In the genomic region with DNA sequence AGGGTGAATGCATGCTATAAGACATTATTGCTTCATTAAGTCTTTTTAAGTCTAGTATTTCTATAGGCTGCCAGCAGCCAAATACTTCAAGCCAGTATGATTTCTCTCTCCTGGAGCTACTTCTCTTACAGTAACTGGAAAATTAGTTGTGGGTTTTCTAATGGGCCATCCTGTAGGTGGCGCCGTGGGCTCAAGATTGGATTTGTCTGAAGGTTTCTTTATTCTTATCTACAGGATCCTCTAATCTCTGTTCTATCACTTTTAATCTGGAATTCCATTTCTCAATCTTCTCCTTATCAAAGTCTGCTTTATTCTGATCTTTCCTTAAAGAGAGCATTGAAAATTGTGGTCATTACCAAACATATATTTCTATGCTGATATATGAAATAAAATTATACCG, we compare ENCODE assay signal across 10 mouse cellular contexts. TPM values are rescaled to one million over a fixed set of nuclear protein-coding genes. Genes with fewer than 3 reads are reported as not detected.
A peak's percentile ranks its signal among the peaks of the same experiment; 100 is the strongest.
DNase-seq lines count a peak whose midpoint lies in the region; ATAC-seq and TF ChIP-seq lines count a peak whose summit lies in the region.
"Had no signal": no experiment of that assay in that cellular context is flagged by ENCODE, and none has a peak within 500 bp of the region (broad histone marks: within the 10 kb centered on the region; RNA-seq: fewer than 3 reads in every experiment).

No protein-coding gene starts in this region.

- H3K79me2 ChIP-seq in heart, adult 2 months (replicated peaks; ENCODE audit: control insufficient read depth, insufficient read depth, low read length) = no peaks in the 10 kb centered on the region

- TF ChIP-seq POLR2A in heart, adult 2 months (IDR thresholded peaks at IDR 0.05; ENCODE audit: insufficient read depth, low read depth, low read length) = no peak

- no peaks in the 10 kb centered on the region for H3K27me3 ChIP-seq in heart, adult 2 months (ENCODE audit: control insufficient read depth, insufficient read depth, low read length)
- no peaks in the 10 kb centered on the region for H3K27me3 ChIP-seq in heart, embryonic 10.5 days (ENCODE audit: insufficient read depth, poor library complexity, severe bottlenecking)
- H3K27me3 ChIP-seq: neural tube, embryonic 13.5 days had no signal

- intact Hi-C loops in heart, adult 2 months (cut with DNase I) = loop anchor here (1.0 kb wide), 1 partner anchor 224 kb away; no protein-coding TSS in a partner anchor

- no peaks in the 10 kb centered on the region for H3K4me1 ChIP-seq in heart, adult 2 months (ENCODE audit: control insufficient read depth, insufficient read depth, low read length)
- H3K4me1 ChIP-seq in heart, embryonic 10.5 days = no peaks in the 10 kb centered on the region
- H3K4me1 ChIP-seq: neural tube, embryonic 13.5 days had no signal

- TF ChIP-seq EP300 in heart, adult 2 months (IDR thresholded peaks at IDR 0.05; ENCODE audit: insufficient read depth, low read depth, low read length) = no peak

- H3K9ac ChIP-seq in heart, adult 2 months (ENCODE audit: low read depth, low read length) = no peak overlapping the region
- H3K9ac ChIP-seq: neural tube, embryonic 13.5 days had no signal

- peak; percentile 17 to 53 for DNase-seq in heart, adult 2 months
- DNase-seq in heart, embryonic 10.5 days (ENCODE audit: low spot score) = no peak
- peak; percentile 78 for DNase-seq in 416B (ENCODE audit: low read depth)
- DNase-seq in NIH3T3 (ENCODE audit: low read depth) = peak; percentile 65
- DNase-seq in layer of hippocampus, adult 2 months (ENCODE audit: low spot score in 2 of 2) = peak; percentile 5 to 58
- DNase-seq in naive thymus-derived CD4-positive, alpha-beta T cell, adult 2 months (ENCODE audit: low read depth) = peak; percentile 79
- no peak for DNase-seq in ovary, adult 18-20 months (ENCODE audit: low spot score)

- H3K9me3 ChIP-seq in heart, embryonic 10.5 days = no peaks in the 10 kb centered on the region
- H3K9me3 ChIP-seq: neural tube, embryonic 13.5 days had no signal

- TF ChIP-seq CTCF in heart, adult 2 months (IDR thresholded peaks at IDR 0.05) = peak; percentile 83
- peak; percentile 92 for TF ChIP-seq CTCF in layer of hippocampus, adult 2 months (conservative IDR thresholded peaks at IDR 0.05)

- no peak overlapping the region for H3K4me3 ChIP-seq in heart, adult 2 months
- no peak overlapping the region for H3K4me3 ChIP-seq in heart, embryonic 10.5 days
- H3K4me3 ChIP-seq in layer of hippocampus, adult 2 months = no peak overlapping the region
- H3K4me3 ChIP-seq: neural tube, embryonic 13.5 days had no signal

- no peak overlapping the region for H3K27ac ChIP-seq in heart, adult 2 months
- no peak overlapping the region for H3K27ac ChIP-seq in heart, embryonic 10.5 days
- H3K27ac ChIP-seq in layer of hippocampus, adult 2 months = no peak overlapping the region
- H3K27ac ChIP-seq: neural tube, embryonic 13.5 days had no signal

- no peaks in the 10 kb centered on the region for H3K36me3 ChIP-seq in heart, adult 2 months (ENCODE audit: control insufficient read depth, insufficient read depth, low read length)
- H3K36me3 ChIP-seq in heart, embryonic 10.5 days = no peaks in the 10 kb centered on the region
- H3K36me3 ChIP-seq: neural tube, embryonic 13.5 days had no signal

- 32% methylated on average over 3 of the region's 3 CpGs for WGBS in heart, adult 2 months
- WGBS in heart, embryonic 10.5 days = 31% methylated on average over 3 of the region's 3 CpGs

- ATAC-seq in common myeloid progenitor, adult 5-6 weeks (replicated peaks; ENCODE audit: low read depth, poor library complexity, severe bottlenecking) = 0 out of 2 replicates have a peak, but pooled peaks have one; percentile 22

RNA-seq across cellular contexts. Expression of a gene that starts 27.0 kb away (rescaled TPM):
- not detected for total RNA-seq in heart, adult 2 months (2021)
- polyA plus RNA-seq in heart, adult 2 months (2012; rRNA removed) = not detected in 2 replicates
- not detected in 2 replicates for polyA plus RNA-seq in heart, embryonic 10.5 days (2016; fragmentation: Nextera tagmentation; extraction: Ambion mirVana)
- total RNA-seq in common myeloid progenitor, adult 5-6 weeks (2017) = not detected in 2 replicates
- total RNA-seq in layer of hippocampus, adult 2 months (2021) = not detected
- total RNA-seq: layer of hippocampus, adult 8-10 months had no signal
- polyA plus RNA-seq: neural tube, embryonic 13.5 days had no signal

RNA-seq across cellular contexts. Expression of a gene that starts 51.2 kb away (rescaled TPM):
- total RNA-seq in heart, adult 2 months (2021) = 10 to 100 TPM; 28.2 to 30.1 TPM
- 53.5 and 58.0 TPM in 2 replicates for polyA plus RNA-seq in heart, adult 2 months (2012; rRNA removed)
- polyA plus RNA-seq in heart, embryonic 10.5 days (2016; fragmentation: Nextera tagmentation; extraction: Ambion mirVana) = 79.9 and 92.8 TPM in 2 replicates
- total RNA-seq in common myeloid progenitor, adult 5-6 weeks (2017) = 107 and 131 TPM in 2 replicates
- 10 to 100 TPM; 94.5 to 94.7 TPM for total RNA-seq in layer of hippocampus, adult 2 months (2021)

RNA-seq across cellular contexts. Expression of a gene that starts 53.1 kb away (rescaled TPM):
- 10 to 100 TPM in 1 of 2 experiments, 1 to 10 TPM in 1; 8.6 to 11.8 TPM for total RNA-seq in heart, adult 2 months (2021)
- polyA plus RNA-seq in heart, adult 2 months (2012; rRNA removed) = 6.1 and 6.5 TPM in 2 replicates
- 22.7 and 31.3 TPM in 2 replicates for polyA plus RNA-seq in heart, embryonic 10.5 days (2016; fragmentation: Nextera tagmentation; extraction: Ambion mirVana)
- total RNA-seq in common myeloid progenitor, adult 5-6 weeks (2017) = 19.6 and 31.9 TPM in 2 replicates
- total RNA-seq in layer of hippocampus, adult 2 months (2021) = 10 to 100 TPM; 29.4 to 32.4 TPM

Comparison
In these comparisons a context has a peak if more than half of its experiments do, and no peak if none do; other contexts are left out.
1. DNase-seq: peak in heart, adult 2 months (2 of 2), 416B (single experiment), NIH3T3 (single experiment), layer of hippocampus, adult 2 months (2 of 2) and naive thymus-derived CD4-positive, alpha-beta T cell, adult 2 months (single experiment); none in heart, embryonic 10.5 days (single experiment) and ovary, adult 18-20 months (single experiment).